Mouse (Mus musculus) forebrain, embryonic 12.5 days (tissue): ENCODE results near the gene Hist3h2ba. TPM values are rescaled to one million over a fixed set of nuclear protein-coding genes. Genes with fewer than 3 reads are reported as not detected.

Source experiments
- ATAC-seq: fragments of 200-750 bp; cut with Nextera tagmentation; 2 replicates; pipeline ENCODE4 v1.8.0; 2017; ENCODE audit warnings: moderate TSS enrichment; ENCODE audit not compliant: low FRiP score
- H3K27ac ChIP-seq: fragments of 300-500 bp; sonication (generic); 2 replicates; pipeline ENCODE4 v1.5.1; 2016; ENCODE audit warnings: mild to moderate bottlenecking
- H3K27me3 ChIP-seq: fragments of 300-500 bp; sonication (generic); 2 replicates; pipeline ENCODE4 v1.6.1; 2016; ENCODE audit warnings: mild to moderate bottlenecking
- H3K36me3 ChIP-seq: fragments of 300-500 bp; sonication (generic); replicated peaks from 2 replicates; pipeline ENCODE4 v1.6.1; 2016; ENCODE audit warnings: mild to moderate bottlenecking
- H3K4me1 ChIP-seq: fragments of 300-500 bp; sonication (generic); 2 replicates; pipeline ENCODE4 v1.6.1; 2016
- H3K4me2 ChIP-seq: fragments of 300-500 bp; sonication (generic); 2 replicates; pipeline ENCODE4 v1.6.1; 2016; ENCODE audit warnings: mild to moderate bottlenecking, moderate library complexity
- H3K4me3 ChIP-seq: fragments of 300-500 bp; sonication (generic); replicated peaks from 2 replicates; pipeline ENCODE4 v1.5.1; 2016; ENCODE audit warnings: mild to moderate bottlenecking
- H3K9ac ChIP-seq: fragments of 300-500 bp; sonication (generic); 2 replicates; pipeline ENCODE4 v1.6.1; 2016; ENCODE audit warnings: mild to moderate bottlenecking
- H3K9me3 ChIP-seq: fragments of 300-500 bp; sonication (generic); 2 replicates; pipeline ENCODE4 v1.6.1; 2016
- WGBS: fragments of 180-500 bp; shearing (Covaris S2); methylation state at CpG from one replicate; pipeline ENCODE4 v1.1.7; 2016; 5-methylcytosine and 5-hydroxymethylcytosine counted together
- polyA plus RNA-seq: library from polyadenylated mRNA; unstranded; fragments of >200 nt; fragmentation: Nextera tagmentation; extraction: Ambion mirVana; gene quantifications from 2 replicates; pipeline ENCODE4 v1.2.1, GENCODE M21; 2016

Hist3h2ba gene
- polyA plus RNA-seq, 1 experiment from 2014 or later, result 187 TPM

DNA sequence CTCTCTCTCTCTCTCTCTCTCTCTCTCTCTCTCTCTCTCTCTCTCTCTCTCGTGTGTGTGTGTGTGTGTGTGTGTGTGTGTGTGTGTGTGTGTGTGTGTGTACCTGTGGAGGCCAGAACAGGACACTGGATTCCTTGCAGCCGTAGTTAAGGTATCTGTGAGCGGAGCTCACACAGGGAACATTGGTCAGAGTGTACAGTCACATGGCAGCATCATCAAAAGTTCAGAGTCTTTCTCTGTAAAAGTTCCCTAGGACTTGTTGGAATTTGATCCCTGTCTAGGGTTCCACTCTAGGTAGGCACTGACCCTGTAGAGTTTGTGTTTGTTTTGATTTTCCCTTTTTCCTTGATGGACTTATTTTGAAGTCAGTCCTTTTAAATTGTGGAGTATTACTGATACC is 22.1 kb upstream of the Hist3h2ba start:
- no peaks in the 10 kb centered on the region for H3K27me3 ChIP-seq
- no peak overlapping the region for H3K4me3 ChIP-seq
- H3K4me1 ChIP-seq, result 0 out of 2 replicates have a peak, but pooled peaks cover 8% of the 10 kb centered on the region
- peaks cover 10% of the 10 kb centered on the region for H3K36me3 ChIP-seq
- H3K27ac ChIP-seq, result no peak overlapping the region
- WGBS, result 81% methylated on average over 2 of the region's 3 CpGs
- H3K4me2 ChIP-seq, result no peak overlapping the region
- no peak for ATAC-seq
- no peak overlapping the region for H3K9ac ChIP-seq
- no peaks in the 10 kb centered on the region for H3K9me3 ChIP-seq

DNA sequence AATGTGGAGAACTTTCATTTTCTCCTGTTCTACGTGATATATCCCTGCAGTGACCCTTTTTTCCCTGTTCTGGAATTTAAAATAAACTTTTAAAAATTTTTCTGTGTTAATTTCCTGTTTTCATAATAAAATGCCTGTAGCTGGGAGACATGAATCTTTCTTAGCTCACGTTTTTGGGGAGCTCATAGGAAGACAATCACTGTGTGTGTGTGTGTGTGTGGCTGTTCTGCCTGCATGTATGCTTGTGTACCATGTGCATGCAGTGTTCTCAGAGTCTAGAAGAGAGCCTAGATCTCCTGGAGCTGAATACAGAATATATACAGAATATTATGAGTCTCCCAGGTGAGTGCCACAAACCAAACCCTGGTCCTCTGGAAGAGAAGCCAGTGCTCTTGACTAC is 21.7 kb upstream of the Hist3h2ba start:
- 78% methylated on average over 2 of the region's 2 CpGs for WGBS
- no peaks in the 10 kb centered on the region for H3K27me3 ChIP-seq
- H3K9me3 ChIP-seq, result no peaks in the 10 kb centered on the region
- peaks cover 14% of the 10 kb centered on the region for H3K36me3 ChIP-seq
- H3K4me3 ChIP-seq, result no peak overlapping the region
- no peak overlapping the region for H3K4me2 ChIP-seq
- no peak for ATAC-seq
- H3K27ac ChIP-seq, result no peak overlapping the region
- H3K9ac ChIP-seq, result no peak overlapping the region
- 0 out of 2 replicates have a peak, but pooled peaks cover 8% of the 10 kb centered on the region for H3K4me1 ChIP-seq

DNA sequence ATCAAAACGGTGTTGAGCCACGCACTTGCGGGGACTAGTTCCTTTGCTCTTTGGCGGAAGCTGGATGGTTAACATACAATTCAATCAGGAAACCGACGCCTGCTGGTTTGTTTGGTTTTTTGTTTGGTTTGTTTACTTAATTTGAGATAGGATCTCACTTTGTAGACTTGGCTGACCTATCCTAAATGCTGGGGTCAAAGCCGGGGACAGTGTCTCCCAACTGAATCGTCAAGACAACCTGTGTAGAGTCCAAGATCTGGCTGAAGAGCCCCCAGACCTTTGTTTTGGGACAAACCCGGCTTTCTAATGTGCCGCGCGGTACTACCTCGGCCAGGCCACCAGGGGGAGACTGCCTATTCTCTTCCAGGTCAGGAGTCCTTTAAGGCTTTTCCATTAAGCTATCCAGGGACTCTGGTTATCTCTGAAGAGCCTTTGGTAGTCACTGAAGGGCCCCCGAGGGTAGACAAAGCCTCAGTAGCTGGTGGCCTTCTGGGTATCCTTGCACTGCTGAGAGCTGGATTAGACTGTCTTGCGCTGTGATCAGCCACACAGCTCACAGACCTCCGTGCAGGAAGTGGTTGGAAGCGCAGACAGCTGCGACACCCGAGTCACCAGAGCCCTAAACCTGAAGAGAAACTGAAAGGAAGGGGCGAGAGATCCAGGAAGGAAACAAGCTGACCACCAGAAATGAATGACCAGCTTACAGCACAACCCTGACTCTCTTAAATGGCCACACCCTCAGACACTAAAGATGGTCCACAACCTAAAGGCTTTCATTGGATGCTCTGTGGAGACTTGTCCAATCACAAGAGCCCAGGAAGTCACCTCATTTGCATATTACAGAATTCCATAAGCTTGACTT is 20.7 kb upstream of the Hist3h2ba start:
- Histone ChIP-seq H3K36me3 (peaks cover 24% of the 10 kb centered on the region), H3K9ac (no peak overlapping the region; the same call in 1 of the 2 replicates), H3K27ac (peak overlapping the region; percentile 2; the same call in 1 of the 2 replicates), H3K9me3 (no peaks in the 10 kb centered on the region), H3K4me1 (0 out of 2 replicates have a peak, but pooled peaks cover 8% of the 10 kb centered on the region), H3K4me3 (0 out of 2 replicates have a peak overlapping the region, but pooled peaks have one; percentile 0), H3K4me2 (peak overlapping the region; percentile 1), H3K27me3 (no peaks in the 10 kb centered on the region)
- 40% methylated on average over 20 of the region's 20 CpGs for WGBS
- peak; percentile 63 for ATAC-seq

DNA sequence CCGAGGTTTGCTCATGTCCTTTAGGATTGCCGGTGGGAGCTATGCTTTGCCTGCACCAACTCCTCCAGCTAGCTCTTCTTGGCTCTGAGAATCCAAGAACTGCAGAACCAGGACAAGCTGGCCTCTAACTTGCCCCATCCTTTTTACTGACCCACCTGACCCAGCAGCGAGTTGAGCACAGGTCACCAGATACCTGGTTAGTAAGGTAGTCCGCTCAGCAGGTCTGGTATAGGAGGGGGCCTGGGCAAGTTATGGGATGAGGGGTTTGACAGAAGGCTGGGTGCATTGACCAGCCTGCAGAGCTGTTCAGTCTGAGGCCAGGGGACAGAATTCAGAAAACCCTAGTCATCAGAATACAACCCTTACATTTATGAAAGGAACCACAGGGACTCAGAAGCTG is 19.7 kb upstream of the Hist3h2ba start:
- whole genome bisulfite sequencing, result 77% methylated on average over 4 of the region's 4 CpGs
- H3K36me3 ChIP-seq, result peaks cover 34% of the 10 kb centered on the region
- ATAC-seq, result no peak
- no peak overlapping the region for H3K4me2 ChIP-seq
- H3K27ac ChIP-seq, result no peak overlapping the region
- no peak overlapping the region for H3K9ac ChIP-seq
- H3K27me3 ChIP-seq, result no peaks in the 10 kb centered on the region
- no peaks in the 10 kb centered on the region for H3K9me3 ChIP-seq
- no peak overlapping the region for H3K4me3 ChIP-seq
- H3K4me1 ChIP-seq, result 0 out of 2 replicates have a peak, but pooled peaks cover 8% of the 10 kb centered on the region

DNA sequence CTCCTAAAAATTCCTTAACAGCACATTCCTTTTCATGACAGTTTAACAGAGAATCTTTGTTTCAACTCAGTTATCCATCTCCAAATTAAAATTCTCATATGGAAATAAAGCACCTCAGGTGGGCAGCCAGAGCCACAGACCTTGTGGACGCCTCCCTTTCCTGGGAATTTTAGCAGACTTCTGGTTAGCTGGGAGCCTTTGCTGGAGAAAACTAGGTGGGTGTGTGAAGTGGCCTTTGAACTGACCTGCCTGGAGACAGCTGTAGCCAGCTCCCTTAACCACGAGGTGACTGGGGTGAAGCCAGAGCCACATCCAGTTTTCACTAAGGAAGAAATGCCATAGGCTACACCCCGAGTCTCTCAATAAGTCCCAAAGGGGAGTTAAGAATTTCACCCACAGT is 19.1 kb upstream of the Hist3h2ba start:
- Histone ChIP-seq H3K4me2 (no peak overlapping the region), H3K9me3 (no peaks in the 10 kb centered on the region), H3K4me1 (0 out of 2 replicates have a peak, but pooled peaks cover 8% of the 10 kb centered on the region), H3K4me3 (no peak overlapping the region), H3K27ac (no peak overlapping the region), H3K9ac (no peak overlapping the region), H3K27me3 (no peaks in the 10 kb centered on the region), H3K36me3 (peaks cover 40% of the 10 kb centered on the region)
- ATAC-seq, result no peak
- 66% methylated on average over 3 of the region's 3 CpGs for WGBS

DNA sequence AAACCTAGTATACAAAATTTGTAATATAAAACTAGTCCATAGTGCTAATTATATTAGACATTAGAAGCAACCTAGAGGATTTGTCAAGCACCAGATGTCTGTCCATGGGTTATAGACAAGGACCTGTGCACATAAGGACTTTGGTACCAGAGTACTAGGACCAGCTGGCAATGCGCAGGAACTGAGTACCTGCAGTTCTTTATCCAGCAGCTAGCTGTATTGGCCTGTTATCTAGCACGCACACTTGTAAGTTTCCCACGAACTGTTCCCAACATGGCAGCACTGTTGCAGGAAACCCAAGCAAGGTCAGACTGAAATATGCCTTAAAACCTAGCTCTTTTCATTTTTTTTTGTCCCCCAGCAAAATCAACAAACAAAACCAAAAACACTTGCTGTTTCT is 18.5 kb upstream of the Hist3h2ba start:
- H3K27ac ChIP-seq, result no peak overlapping the region
- no peak overlapping the region for H3K4me2 ChIP-seq
- no peak overlapping the region for H3K4me3 ChIP-seq
- 93% methylated on average over 3 of the region's 3 CpGs for WGBS
- no peak overlapping the region for H3K9ac ChIP-seq
- peaks cover 44% of the 10 kb centered on the region for H3K36me3 ChIP-seq
- H3K27me3 ChIP-seq, result no peaks in the 10 kb centered on the region
- H3K9me3 ChIP-seq, result no peaks in the 10 kb centered on the region
- H3K4me1 ChIP-seq, result 0 out of 2 replicates have a peak, but pooled peaks cover 8% of the 10 kb centered on the region
- ATAC-seq, result no peak

DNA sequence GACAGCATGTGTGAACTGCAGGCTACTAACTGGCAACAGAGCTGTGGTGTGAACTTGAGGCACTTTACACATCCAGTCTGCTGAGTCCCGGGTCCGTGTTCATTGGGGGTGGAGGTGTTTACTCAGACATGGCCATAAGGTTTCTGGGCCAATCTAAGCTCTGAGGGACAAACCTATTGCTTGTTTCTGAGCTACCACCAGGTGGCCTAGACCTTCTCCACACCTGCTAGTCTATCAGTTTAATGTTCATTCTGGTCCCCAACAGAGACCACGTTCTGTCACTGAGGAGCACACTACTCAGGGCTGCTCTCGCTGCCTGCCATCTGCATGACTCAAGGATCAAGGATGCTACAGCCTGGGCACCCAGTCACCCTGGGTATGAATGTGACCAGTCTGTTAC is 17.1 kb upstream of the Hist3h2ba start:
- no peak overlapping the region for H3K27ac ChIP-seq
- no peaks in the 10 kb centered on the region for H3K9me3 ChIP-seq
- H3K4me2 ChIP-seq, result no peak overlapping the region
- H3K9ac ChIP-seq, result no peak overlapping the region
- WGBS, result 87% methylated on average over 4 of the region's 4 CpGs
- H3K36me3 ChIP-seq, result peaks cover 54% of the 10 kb centered on the region
- H3K4me1 ChIP-seq, result peaks cover 17% of the 10 kb centered on the region
- no peak overlapping the region for H3K4me3 ChIP-seq
- no peak for ATAC-seq
- no peaks in the 10 kb centered on the region for H3K27me3 ChIP-seq

DNA sequence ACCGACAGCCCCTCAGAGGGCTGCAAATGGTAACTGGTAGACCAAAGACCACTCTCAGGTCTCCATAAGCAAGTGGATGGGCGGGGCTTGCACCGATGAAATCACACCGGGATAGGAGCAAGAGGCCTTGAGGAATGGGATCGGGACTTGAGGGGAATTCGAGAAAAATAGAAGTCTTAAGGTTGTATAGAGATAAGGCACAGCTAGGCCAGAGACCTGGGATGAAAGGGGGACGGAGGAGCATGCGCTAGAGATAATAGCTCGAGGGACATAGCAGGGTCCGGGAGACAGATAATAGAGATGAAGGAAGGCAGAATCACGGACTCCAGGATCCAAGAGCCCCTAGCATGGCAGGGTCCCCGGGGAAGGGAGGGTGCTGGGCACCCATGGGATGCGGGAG is 10.8 kb upstream of the Hist3h2ba start:
- ATAC-seq, result peak; percentile 17
- H3K9ac ChIP-seq, result peak overlapping the region; percentile 99
- 0% methylated on average over 13 of the region's 13 CpGs for WGBS

DNA sequence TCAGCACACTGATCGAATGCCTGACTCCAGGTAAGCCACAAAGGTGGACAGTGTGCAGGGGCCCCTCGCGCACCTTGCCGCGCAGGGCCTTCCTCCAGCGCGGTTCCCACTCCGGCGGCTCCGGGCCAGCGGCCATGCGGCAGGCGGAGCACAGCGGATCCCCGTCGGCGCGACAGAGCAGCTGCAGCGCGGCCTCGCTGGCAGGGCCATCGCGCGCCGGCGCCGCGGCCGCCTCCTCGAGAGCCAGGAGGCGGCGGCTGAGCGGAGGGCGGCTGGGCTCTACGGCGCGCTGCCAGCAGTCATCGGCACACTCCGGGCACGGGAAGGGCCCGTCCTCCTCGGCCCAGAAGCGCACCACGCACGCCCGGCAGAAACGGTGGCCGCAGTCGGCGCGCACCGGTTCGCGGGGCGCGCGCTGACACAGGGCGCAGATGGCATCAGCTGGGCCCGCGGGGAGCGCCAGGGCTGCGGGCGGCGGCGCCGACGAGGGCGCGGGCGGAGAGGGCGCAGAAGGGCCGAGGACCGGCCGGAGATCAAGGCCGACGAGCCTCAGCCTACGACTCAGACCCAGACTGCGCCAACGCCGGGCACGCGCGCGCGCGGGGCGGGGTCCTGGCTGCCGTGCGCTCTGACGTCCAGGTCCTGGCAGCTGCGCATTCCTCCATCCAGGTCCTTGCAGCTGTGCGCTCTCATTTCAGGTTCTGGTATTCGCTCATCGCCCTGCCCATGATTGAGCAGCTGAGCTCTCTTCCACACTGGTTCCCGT is 10.2 kb upstream of the Hist3h2ba start, which contains the start of gene Rnf187:
TSS of gene Rnf187 (minus strand) at position 595 of the 766 bp plus-strand sequence.
- peak within 1 kb of the TSS; percentile 98 for H3K4me3 ChIP-seq
- ATAC-seq, result peak; percentile 99

More for the DNA sequence above, 10.8 kb upstream of the Hist3h2ba start:
- Histone ChIP-seq H3K27ac (peak overlapping the region; percentile 97), H3K4me3 (peak overlapping the region; percentile 98), H3K4me1 (peaks cover 29% of the 10 kb centered on the region), H3K27me3 (no peaks in the 10 kb centered on the region), H3K36me3 (peaks cover 36% of the 10 kb centered on the region), H3K9me3 (no peaks in the 10 kb centered on the region), H3K4me2 (peak overlapping the region; percentile 84)

DNA sequence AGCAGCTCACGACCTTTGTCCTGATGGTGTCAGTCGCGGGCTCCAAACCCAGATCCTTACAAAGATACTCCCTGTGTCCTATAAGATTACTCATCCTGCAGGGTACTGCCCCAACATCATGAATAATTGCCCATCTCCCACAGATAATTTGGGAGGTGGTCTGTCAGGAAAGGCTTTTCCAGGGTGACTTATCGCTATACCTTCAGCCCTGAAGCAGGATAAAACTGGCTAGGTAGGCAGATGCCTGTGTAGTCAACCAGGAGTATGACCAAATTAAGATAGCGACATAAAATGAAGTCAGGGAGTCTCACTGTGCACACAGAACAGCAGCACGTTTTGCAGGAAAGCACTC is 9.7 kb upstream of the Hist3h2ba start:
- Histone ChIP-seq H3K9me3 (no peaks in the 10 kb centered on the region), H3K9ac (peak overlapping the region; percentile 99), H3K4me2 (peak overlapping the region; percentile 84), H3K36me3 (peaks cover 24% of the 10 kb centered on the region), H3K4me3 (peak overlapping the region; percentile 98), H3K27me3 (peaks cover 7% of the 10 kb centered on the region; the same call in 1 of the 2 replicates), H3K4me1 (peaks cover 29% of the 10 kb centered on the region), H3K27ac (peak overlapping the region; percentile 97)
- WGBS, result 14% methylated on average over 6 of the region's 6 CpGs
- ATAC-seq, result no peak

More for the DNA sequence above, 10.2 kb upstream of the Hist3h2ba start, which contains the start of gene Rnf187:
- H3K36me3 ChIP-seq, result peaks cover 30% of the 10 kb centered on the region
- H3K27me3 ChIP-seq, result peaks cover 4% of the 10 kb centered on the region; the same call in 1 of the 2 replicates
- H3K4me2 ChIP-seq, result peak within 1 kb of the TSS; percentile 84
- peaks cover 29% of the 10 kb centered on the region for H3K4me1 ChIP-seq
- H3K27ac ChIP-seq, result peak within 1 kb of the TSS; percentile 97
- under 1% methylated on average over 94 of the region's 95 CpGs for WGBS
- H3K9me3 ChIP-seq, result no peaks in the 10 kb centered on the region
- peak within 1 kb of the TSS; percentile 99 for H3K9ac ChIP-seq

DNA sequence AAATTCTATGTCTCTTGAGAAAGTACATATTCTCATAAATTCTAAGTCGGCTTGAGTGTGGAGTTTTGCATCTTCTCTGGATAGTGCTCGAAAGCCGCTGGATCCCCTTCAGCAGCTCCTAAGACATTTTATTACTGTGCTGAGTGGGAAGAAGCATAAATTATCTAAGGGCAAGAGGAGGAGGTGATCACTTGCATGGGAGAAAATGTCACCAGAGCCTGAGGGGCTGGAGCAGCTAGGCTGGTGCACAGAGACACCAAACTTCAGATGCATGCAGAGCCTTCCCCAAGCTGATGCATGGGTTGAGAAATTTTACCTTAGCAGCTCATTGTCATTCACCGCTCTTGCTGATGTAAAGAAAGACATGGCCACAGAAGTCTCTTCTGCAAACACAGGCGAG is 4.6 kb upstream of the Hist3h2ba start:
- H3K36me3 ChIP-seq, result no peaks in the 10 kb centered on the region
- no peaks in the 10 kb centered on the region for H3K9me3 ChIP-seq
- no peak overlapping the region for H3K4me2 ChIP-seq
- no peak overlapping the region for H3K4me3 ChIP-seq
- H3K27ac ChIP-seq, result no peak overlapping the region
- peaks cover 7% of the 10 kb centered on the region; the same call in 1 of the 2 replicates for H3K27me3 ChIP-seq
- H3K4me1 ChIP-seq, result peaks cover 16% of the 10 kb centered on the region
- no peak overlapping the region for H3K9ac ChIP-seq
- ATAC-seq, result no peak
- WGBS, result 81% methylated on average over 5 of the region's 5 CpGs

DNA sequence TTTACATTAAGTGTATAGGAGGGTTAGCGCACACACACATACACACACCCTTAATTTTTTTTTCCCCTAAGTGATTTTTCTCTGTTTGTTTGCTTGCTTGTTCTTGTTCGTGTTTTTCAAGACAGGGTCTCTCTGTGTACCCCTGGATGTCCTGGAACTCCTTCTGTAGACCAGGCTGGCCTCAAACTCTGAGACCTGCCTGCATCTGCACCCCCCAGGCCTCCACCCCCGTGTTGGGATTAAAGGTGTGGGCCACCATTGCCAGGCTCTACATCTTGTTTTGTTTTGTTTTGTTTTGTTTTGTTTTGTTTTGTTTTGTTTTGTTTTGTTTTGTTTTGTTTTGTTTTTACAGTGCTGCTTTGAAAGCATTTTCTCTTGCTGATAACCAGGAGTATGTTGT is 1.4 kb upstream of the Hist3h2ba start:
- Histone ChIP-seq H3K4me3 (no peak overlapping the region), H3K36me3 (no peaks in the 10 kb centered on the region), H3K4me2 (peak overlapping the region; percentile 71), H3K9ac (peak overlapping the region; percentile 68; the same call in 1 of the 2 replicates), H3K4me1 (peaks cover 25% of the 10 kb centered on the region), H3K27me3 (peaks cover 7% of the 10 kb centered on the region; the same call in 1 of the 2 replicates), H3K27ac (peak overlapping the region; percentile 99), H3K9me3 (no peaks in the 10 kb centered on the region)
- WGBS, result 80% methylated on average over 3 of the region's 3 CpGs
- no peak for ATAC-seq
